Mouse (Mus musculus) right cerebral cortex, postnatal 25 days (tissue): ENCODE data around the gene Akp3.

ENCODE experiments used
- DNase-seq: peaks from one replicate; pipeline ENCODE4 v3.0.0; 2022

Gene Akp3

DNA sequence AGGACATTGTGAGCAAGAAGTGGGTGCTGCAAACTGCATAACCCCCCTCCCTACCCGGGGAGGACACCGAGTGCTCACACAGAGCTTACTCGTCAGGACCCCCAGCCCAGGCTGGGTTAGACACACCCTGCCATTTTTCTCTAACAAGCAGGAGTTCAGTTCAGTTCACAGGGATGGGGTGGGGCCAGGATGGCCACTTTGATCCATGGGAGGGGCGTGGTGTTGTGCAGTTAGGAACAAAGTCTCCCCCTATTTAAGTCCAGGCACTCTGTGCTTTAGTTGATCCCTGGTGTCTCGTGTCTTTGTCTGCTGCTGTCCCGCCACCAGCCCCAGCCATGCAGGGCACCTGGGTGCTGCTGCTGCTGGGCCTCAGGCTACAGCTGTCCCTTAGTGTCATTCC is at the start of gene Akp3:
TSS of gene Akp3 (plus strand) at position 301 of the 400 bp plus-strand sequence.
- no peak for DNase-seq

DNA sequence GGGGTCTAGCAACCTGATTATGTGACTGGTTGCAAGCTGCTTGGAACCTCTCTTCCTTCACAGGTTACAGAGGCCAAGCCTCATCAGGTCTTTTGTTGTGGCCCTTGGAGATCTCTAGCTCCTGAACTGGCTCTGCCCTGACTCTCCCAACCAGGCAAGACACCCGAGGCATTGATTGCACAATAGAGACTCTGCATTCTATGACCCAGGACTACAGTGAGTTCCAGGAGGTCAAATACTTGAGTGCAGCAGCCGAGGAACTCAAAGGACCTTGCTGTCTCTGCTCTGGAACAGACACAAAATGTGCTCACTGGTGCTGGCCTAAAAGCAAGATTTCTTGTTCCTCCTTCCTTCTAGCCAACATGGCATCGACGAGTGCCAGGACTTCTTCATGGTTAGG is 38.6 kb upstream of the Akp3 start:
- no peak for DNase-seq

DNA sequence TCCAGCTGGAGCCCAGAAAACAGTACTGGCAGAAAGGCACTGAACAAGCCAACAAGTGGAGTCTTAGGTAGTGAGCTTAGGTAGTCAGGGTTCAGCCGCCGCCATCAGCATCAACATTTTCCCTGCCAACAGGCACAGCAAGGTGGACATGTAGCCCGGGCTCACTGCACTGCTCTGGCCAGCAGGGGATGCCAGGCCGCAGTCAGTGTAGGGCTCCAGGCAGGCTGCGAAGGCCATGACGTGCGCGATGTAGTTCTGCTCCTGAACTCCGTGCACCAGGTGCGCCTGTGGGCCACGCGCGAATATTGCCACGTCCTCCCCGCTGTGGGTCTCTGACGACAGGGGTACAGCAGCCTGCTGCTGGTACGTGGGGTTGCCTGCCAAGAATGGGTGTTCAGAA is 37.8 kb upstream of the Akp3 start:
- no peak for DNase-seq

DNA sequence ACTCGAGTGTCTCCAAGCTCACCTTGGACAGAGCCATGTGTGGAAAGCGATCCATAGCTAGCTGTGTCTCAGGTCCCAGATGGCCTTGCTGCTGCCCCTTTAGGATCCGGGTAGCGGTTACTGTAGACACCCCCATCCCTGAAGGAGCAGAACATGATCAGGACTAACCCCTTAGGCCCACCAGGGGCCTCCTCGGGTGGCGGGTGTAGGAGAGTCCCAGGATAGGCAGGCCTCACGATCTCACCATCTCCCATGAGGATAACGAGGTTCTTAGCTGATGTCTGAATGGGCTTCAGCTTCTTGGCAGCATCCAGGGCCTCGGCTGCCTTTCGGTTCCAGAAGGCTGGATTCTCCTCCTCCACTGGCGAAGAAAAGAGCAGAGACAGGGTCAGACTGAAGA is 35.5 kb upstream of the Akp3 start:
- DNase-seq: no peak

- DNase-seq: no peak
Observed at GRCm38 (mm10) chr1:87089828-87090227, 34.9 kb upstream of the Akp3 start, which contains the start of gene Alppl2. TSS of gene Alppl2 (minus strand) at chr1:87089928.

DNA sequence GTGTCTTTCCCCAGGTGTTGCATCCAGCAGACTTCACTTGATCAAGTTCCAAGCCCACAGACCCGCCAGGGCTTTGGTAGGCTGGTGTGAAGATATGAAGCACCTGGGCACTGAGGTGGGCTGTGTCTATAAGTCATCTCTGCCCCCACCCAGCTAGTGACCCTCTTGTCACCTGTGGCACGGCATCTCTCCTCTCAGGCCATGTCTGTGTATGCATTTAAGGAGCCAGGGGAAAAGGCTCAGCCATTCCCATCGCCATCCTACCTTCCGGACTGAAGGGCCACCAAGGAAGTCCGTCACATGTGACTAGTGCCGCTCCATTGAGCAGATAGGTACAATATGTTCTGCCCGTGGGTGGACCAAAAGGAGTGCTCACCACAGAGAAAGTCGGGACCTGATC is 29.1 kb upstream of the Akp3 start:
- no peak for DNase-seq

DNA sequence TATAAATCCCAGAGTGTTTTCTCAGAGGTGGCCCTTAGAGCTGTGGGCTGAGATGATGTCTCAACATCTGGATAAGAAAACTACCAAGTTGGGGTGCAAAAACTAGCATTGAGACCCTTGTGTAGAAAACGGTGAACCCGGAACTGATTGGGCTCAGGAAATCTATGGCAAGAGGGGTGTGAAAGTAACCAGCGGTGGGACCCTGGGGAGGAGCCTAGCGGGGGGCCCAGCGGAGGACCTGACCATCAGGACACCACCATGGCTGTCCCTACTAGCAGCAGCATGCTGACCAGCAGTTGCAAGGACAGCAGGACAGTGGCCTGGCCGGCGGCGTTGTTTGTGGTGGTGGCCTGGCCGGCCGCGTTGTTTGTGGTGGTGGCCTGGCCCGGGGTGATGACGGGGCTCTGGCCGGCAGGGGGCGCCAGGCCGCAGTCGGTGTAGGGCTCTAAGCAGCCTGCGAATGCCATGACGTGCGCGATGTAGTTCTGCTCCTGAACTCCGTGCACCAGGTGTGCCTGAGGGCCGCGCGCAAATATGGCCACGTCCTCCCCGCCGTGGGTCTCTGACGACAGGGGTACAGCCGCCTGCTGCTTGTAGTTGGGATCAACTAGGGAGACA is 26.3 kb upstream of the Akp3 start:
- peak; percentile 28 for DNase-seq

- DNase-seq: no peak
Observed at GRCm38 (mm10) chr1:87101411-87101810, 23.4 kb upstream of the Akp3 start, which contains the start of gene Alpi. TSS of gene Alpi (minus strand) at chr1:87101606.

GRCm38 (mm10) chr1:87102114-87102513 is 22.7 kb upstream of the Akp3 start:
- DNase-seq: no peak

GRCm38 (mm10) chr1:87103936-87104335 is 20.8 kb upstream of the Akp3 start:
- no peak for DNase-seq

DNA sequence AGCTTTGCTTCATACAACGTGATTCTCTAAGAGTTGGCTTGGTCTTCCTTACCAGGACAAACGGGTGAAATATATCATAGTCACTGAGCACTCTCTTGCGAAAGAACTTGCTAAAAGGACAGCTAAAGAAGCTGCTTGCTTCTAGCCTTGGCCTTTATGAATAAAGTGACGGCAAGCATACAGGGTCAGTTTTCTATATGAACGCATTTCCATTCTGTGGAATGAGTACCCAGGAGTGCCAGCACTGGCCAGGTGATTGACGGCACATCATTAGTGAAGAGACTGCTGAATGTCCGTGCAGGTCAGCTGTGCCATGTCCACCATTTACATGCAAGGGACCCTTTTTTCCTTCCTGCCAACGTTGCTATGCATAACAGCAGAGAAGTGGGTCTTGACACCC is 18.2 kb upstream of the Akp3 start:
- DNase-seq: no peak

- DNase-seq: no peak
Observed at GRCm38 (mm10) chr1:87108564-87108963, 16.2 kb upstream of the Akp3 start.

DNA sequence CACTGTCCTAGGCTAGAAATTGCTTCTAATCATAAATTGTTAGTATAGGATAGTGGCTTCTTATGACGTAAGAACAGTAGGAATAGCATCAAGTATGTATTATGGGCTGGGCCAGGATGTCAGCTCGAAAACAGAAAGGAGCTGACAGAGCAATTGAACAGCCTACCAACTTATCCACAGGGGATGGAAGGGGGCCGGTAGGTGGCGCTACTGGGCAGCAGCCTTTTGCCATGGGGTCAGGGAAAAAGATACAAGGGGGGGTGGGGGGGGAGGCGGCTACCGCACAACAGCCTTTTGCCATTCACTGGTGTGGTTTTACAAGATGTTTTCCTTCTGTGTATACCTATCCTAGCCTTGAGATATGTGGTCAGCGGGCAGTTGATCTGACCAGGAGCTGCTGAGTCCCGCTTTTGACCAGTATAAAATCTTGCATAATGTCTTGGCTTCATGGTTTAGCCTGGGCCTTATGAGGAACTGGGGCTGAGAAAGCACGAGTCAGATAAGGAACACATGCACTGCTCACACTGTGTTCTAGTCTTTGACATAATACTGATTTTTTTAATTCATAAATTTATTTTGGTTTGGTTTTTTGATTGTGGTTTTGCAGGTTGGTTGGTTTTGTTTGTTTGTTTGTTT is 12.9 kb upstream of the Akp3 start:
- no peak for DNase-seq

DNA sequence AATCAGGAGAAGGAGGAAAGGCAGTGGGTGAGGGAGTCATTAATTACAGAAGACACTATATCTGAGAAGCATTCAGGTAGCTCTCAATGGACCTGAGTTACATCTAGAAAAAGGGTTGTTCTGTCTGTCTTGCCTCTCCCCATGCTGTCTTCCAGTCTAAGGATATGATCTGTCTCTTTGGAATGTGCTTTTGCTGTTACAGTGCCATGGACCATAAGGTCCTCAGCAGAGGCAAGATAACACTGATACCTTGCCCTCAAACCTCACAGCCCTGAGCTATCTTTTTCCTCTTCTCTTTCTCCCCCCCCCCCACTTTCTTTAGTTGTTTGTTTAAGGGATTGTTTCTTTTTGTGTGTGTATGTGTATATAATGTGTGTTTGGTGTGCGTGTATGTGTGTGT is 10.0 kb upstream of the Akp3 start:
- no peak for DNase-seq

- DNase-seq: peak; percentile 41
Observed at GRCm38 (mm10) chr1:87127206-87128030, 2.6 kb downstream of the Akp3 start.

DNA sequence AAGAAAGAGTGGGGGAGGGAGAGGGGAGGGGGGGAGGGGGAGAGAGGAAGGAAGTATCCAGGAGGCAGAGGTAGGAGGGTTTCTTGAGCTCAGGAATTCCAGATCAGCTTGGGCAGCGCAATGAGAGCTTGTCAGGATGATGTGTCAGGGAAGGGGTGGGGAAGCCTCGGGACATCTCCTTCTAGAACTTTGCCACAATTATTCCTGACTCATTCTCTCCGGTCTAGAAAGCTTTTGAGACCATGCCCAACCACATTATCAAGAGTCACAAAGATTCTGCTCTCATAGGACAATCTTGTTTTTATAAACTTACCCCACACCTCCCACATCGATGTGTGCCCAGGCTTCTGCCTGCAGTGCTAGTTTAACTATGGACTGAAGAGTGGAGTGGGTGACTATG is 7.0 kb downstream of the Akp3 start:
- no peak for DNase-seq

DNA sequence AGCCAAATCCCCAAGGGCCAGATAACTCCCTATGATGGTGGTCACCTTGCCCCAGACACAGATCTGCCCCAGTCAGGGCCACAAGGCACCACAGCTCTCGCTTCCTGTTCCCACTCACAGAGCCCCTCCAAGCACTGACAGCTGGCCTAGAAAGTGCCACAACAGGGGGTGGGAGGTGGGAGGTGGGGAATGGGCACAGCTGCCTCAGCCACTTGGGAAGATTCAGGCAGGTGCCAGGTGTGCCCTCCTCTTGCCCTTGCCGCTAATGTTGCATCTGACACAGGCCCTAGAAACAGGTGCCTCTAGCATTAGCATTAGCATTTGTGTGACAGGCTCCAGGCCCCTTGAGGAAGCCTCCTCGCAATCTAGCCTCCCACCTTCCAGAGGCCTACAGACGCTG is 16.8 kb downstream of the Akp3 start:
- no peak for DNase-seq

DNA sequence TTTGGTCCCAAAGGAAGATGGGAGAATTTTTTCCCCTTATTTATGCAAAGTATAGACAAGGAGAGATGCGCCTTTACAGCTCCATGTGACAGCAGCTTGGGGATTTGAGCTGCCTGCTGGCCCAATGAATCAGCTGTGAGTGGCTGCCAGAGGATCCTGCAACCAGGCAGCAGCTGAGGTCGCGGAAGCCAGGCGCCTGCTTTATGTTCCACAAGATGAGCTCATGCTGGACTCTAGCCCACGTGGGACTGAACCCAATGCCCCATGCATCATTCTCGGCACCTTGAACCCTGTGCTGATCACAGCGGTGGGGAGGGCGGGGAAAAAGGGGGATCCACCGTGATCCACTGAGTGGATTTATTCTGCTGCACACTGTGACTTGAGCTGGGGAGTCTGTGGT is 17.7 kb downstream of the Akp3 start:
- no peak for DNase-seq

GRCm38 (mm10) chr1:87143141-87143540 is 18.4 kb downstream of the Akp3 start:
- DNase-seq: no peak

DNA sequence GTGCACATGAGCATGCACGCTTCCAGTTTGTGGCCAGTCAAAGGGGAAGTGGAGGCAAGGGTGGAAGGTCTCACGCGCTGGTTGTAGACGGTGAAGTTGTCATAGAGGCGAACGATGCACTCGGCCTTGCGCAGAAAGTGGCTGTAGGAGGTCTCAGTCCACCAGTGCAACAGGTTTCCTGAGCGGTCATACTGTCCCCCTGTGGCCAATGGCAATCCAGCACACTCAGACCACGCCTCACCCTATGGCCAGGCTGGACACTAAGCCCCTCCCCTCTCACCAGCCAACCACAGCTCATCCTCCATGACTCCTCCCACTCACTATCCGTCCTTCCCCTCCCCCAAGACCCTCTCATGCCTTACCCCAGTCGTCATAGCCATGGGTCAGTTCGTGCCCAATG is 24.6 kb downstream of the Akp3 start:
- DNase-seq: no peak

GRCm38 (mm10) chr1:87151286-87151685 is 26.5 kb downstream of the Akp3 start:
- DNase-seq: no peak

DNA sequence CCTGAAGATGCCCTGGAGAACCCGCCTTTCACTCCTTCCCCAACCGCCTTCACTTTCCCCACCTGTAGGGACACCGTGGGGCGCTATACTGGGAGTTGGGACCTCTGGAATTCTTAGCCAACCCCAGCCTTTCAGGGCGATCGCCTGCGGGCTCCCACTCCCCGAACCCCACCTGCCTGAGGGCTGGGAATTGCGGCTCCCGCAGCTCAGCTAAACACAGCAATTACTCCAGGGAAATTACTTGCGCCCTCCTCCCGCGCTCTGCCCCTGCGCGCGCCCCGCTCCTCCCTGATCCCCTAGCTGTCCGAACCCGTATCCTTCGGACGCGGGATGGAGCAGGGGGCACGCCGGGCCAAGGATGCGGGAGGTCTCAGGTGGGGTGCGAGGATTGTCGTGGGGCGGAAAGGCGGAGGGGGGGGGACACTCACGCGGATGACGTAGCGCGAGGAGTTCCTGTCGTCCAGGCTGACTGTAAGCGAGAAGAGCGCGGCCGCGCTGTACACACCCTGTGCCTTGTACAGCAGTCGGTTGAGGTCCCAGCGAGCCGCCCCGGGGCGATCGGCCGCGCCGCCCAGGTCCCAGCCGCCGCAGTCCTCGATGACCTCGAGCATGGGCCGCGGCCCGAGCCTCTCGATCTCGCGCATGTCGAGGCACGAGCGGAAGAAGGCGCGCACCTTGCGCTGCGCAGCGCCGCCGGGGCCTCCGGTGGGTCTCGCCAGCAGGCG is 29.2 kb downstream of the Akp3 start:
- no peak for DNase-seq

- no peak for DNase-seq
Observed at GRCm38 (mm10) chr1:87154501-87155120, 29.8 kb downstream of the Akp3 start.
